Mouse (Mus musculus) myocyte (in vitro differentiated cells): Measurements from ENCODE around the gene Zfp69.

ENCODE experiments used
- CEBPB ChIP-seq: IDR thresholded peaks from 2 replicates; pipeline ENCODE4 v1.6.1; 2011; ENCODE audit warnings: mild to moderate bottlenecking, moderate library complexity; ENCODE audit not compliant: poor library complexity, insufficient read depth, severe bottlenecking
- E2F4 ChIP-seq: IDR thresholded peaks from one replicate; pipeline ENCODE4 v1.6.1; 2011; ENCODE audit warnings: mild to moderate bottlenecking, control low read depth, moderate library complexity; ENCODE audit not compliant: insufficient read depth
- MAX ChIP-seq: IDR thresholded peaks from one replicate; pipeline ENCODE4 v1.6.1; 2011; ENCODE audit warnings: low read depth, mild to moderate bottlenecking, control low read depth
- MYOD1 ChIP-seq, 3 experiments: IDR thresholded peaks; one replicate each; pipeline ENCODE4 v1.6.1; 2011; ENCODE audit warnings: control low read depth in 2 of 3, low read depth in 2 of 3, mild to moderate bottlenecking in 2 of 3, moderate library complexity in 1 of 3; ENCODE audit not compliant: insufficient read length in 2 of 3, control insufficient read depth in 1 of 3
- POLR2A ChIP-seq: IDR thresholded peaks from one replicate; pipeline ENCODE4 v1.6.1; 2011; ENCODE audit warnings: low read depth, mild to moderate bottlenecking, control low read depth, moderate library complexity; ENCODE audit not compliant: insufficient read length
- POLR2AphosphoS2 ChIP-seq: IDR thresholded peaks from one replicate; pipeline ENCODE4 v1.6.1; 2011; ENCODE audit warnings: low read depth, control low read depth; ENCODE audit not compliant: insufficient read length
- REST ChIP-seq: IDR thresholded peaks from one replicate; pipeline ENCODE4 v1.6.1; 2011; ENCODE audit warnings: mild to moderate bottlenecking, control low read depth, moderate library complexity; ENCODE audit not compliant: insufficient read depth, insufficient read length
- SRF ChIP-seq: IDR thresholded peaks from one replicate; pipeline ENCODE4 v1.6.1; 2011; ENCODE audit warnings: low read depth; ENCODE audit not compliant: control insufficient read depth, insufficient read length
- TCF12 ChIP-seq: IDR thresholded peaks from one replicate; pipeline ENCODE4 v1.6.1; 2011; ENCODE audit warnings: mild to moderate bottlenecking, control low read depth; ENCODE audit not compliant: poor library complexity, insufficient read depth, severe bottlenecking
- USF1 ChIP-seq: IDR thresholded peaks from one replicate; pipeline ENCODE4 v1.6.1; 2011; ENCODE audit warnings: low read depth, mild to moderate bottlenecking, control low read depth, moderate library complexity

- TF ChIP-seq USF1: no peak
- no peak for TF ChIP-seq POLR2A
- no peak for TF ChIP-seq REST
- TF ChIP-seq E2F4: no peak
- no peak for TF ChIP-seq MAX
- TF ChIP-seq MYOD1 (IDR thresholded peaks at IDR 0.05; ENCODE audit: control insufficient read depth in 1 of 3, insufficient read length in 2 of 3, low read depth in 2 of 3): no peak
- TF ChIP-seq POLR2AphosphoS2: no peak
- no peak for TF ChIP-seq CEBPB
- no peak for TF ChIP-seq SRF
- no peak for TF ChIP-seq TCF12
These were observed 47.0 kb downstream of the Zfp69 start for GRCm38 (mm10) chr4:120904533-120904932.
